Mouse (Mus musculus) hindbrain, embryonic 15.5 days (tissue): ENCODE results near the gene Zdhhc12. TPM values are rescaled to one million over a fixed set of nuclear protein-coding genes. Genes with fewer than 3 reads are reported as not detected.
A peak's percentile ranks its signal among the peaks of the same experiment; 100 is the strongest.

Experiments
- ATAC-seq: fragments of 200-750 bp; cut with Nextera tagmentation; 2 replicates; pipeline ENCODE4 v1.8.0; 2017; ENCODE audit warnings: low read depth, moderate number of reproducible peaks, moderate TSS enrichment; ENCODE audit not compliant: low FRiP score
- H3K27ac ChIP-seq: fragments of 300-500 bp; sonication (generic); replicated peaks from 2 replicates; pipeline ENCODE4 v1.5.1; 2015; ENCODE audit warnings: mild to moderate bottlenecking, inconsistent platforms
- H3K27me3 ChIP-seq: fragments of 300-500 bp; sonication (generic); 2 replicates; pipeline ENCODE4 v1.6.1; 2015; ENCODE audit warnings: control low read depth, inconsistent platforms
- H3K36me3 ChIP-seq: fragments of 300-500 bp; sonication (generic); 2 replicates; pipeline ENCODE4 v1.6.1; 2015; ENCODE audit warnings: control low read depth, inconsistent platforms
- H3K4me1 ChIP-seq: fragments of 300-500 bp; sonication (generic); replicated peaks from 2 replicates; pipeline ENCODE4 v1.6.1; 2015; ENCODE audit warnings: control low read depth, inconsistent platforms
- H3K4me2 ChIP-seq: fragments of 300-500 bp; sonication (generic); 2 replicates; pipeline ENCODE4 v1.6.1; 2015; ENCODE audit warnings: moderate library complexity, mild to moderate bottlenecking, inconsistent platforms
- H3K4me3 ChIP-seq: fragments of 300-500 bp; sonication (generic); 2 replicates; pipeline ENCODE4 v1.5.1; 2015; ENCODE audit warnings: mild to moderate bottlenecking, inconsistent platforms
- H3K9ac ChIP-seq: fragments of 300-500 bp; sonication (generic); 2 replicates; pipeline ENCODE4 v1.6.1; 2015; ENCODE audit warnings: inconsistent platforms
- H3K9me3 ChIP-seq: fragments of 300-500 bp; sonication (generic); 2 replicates; pipeline ENCODE4 v1.6.1; 2016; ENCODE audit warnings: control low read depth, inconsistent platforms
- WGBS: fragments of 180-500 bp; shearing (Covaris S2); methylation state at CpG from one replicate; pipeline ENCODE4 v1.1.7; 2015; 5-methylcytosine and 5-hydroxymethylcytosine counted together
- polyA plus RNA-seq: library from polyadenylated mRNA; unstranded; fragments of >200 nt; fragmentation: Nextera tagmentation; extraction: Ambion mirVana; gene quantifications from 2 replicates; pipeline ENCODE4 v1.2.1, GENCODE M21; 2015

Zdhhc12 gene
- polyA plus RNA-seq, 1 experiment from 2014 or later, result 27.7 TPM

DNA sequence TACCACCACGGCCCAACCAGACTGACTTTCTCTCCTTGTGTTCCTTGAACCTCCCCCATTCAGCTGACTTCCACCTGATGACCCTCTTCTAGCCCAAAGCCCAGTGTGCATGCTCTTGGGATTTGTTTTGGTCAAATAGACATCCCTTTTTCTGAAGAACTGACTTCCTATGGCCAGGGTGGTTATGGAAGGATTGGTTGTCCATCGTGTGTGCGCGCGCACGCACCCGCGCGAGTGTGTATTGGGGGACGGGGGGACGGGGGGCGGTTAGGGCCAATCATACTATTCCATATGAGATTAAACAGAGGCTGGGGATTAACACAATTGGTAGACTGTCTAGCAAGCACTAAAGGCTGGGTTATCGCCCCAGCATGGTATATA, 750 bp upstream of the Zdhhc12 start:
- Histone ChIP-seq H3K4me3 (peak overlapping the region; percentile 50), H3K27ac (peak overlapping the region; percentile 54), H3K9ac (peak overlapping the region; percentile 41), H3K4me1 (peaks cover 23% of the 10 kb centered on the region), H3K36me3 (peaks cover 14% of the 10 kb centered on the region; the same call in 1 of the 2 replicates), H3K9me3 (no peaks in the 10 kb centered on the region), H3K27me3 (no peaks in the 10 kb centered on the region), H3K4me2 (peak overlapping the region; percentile 88)
- WGBS, result 3% methylated on average over 13 of the region's 13 CpGs
- ATAC-seq, result no peak

DNA sequence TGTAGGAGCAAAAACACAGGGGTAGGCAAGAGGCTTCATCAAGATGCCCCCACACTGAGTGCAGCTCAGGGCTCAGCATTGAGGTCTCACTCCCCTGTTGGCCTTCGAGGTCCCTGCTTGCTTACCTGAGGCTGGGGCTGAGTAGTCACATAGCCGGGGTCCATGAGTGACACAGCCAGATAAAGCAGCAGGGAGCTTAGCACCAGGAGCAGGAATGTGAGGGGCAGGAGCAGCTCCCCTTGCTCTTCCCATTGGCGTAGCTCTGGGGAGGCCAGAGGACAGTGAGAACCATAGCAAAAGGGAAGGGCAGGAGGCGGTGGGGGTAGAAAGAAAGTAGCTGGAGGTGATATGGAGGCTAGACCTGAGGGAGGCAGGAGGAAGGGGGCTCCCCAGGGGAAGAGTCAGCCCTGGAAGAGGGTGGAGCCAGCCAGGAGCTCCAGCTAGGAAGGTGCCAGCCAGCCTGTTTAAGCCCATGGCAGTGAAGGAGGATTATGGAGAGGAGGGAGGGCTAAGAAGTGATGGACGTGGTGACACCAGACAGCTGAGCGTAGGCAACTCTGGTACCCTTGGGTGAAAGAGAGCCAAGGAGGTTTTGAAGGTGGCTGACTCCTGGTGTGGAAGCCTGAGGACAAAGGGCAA, 1.0 kb downstream of the Zdhhc12 start:
- no peaks in the 10 kb centered on the region; the same call in 1 of the 2 replicates for H3K36me3 ChIP-seq
- H3K27me3 ChIP-seq, result no peaks in the 10 kb centered on the region
- no peaks in the 10 kb centered on the region for H3K9me3 ChIP-seq
- H3K4me3 ChIP-seq, result peak overlapping the region; percentile 50
- 60% methylated on average over 6 of the region's 6 CpGs for WGBS
- H3K9ac ChIP-seq, result no peak overlapping the region
- H3K27ac ChIP-seq, result no peak overlapping the region
- H3K4me1 ChIP-seq, result peaks cover 23% of the 10 kb centered on the region
- peak overlapping the region; percentile 88 for H3K4me2 ChIP-seq
- ATAC-seq, result no peak

DNA sequence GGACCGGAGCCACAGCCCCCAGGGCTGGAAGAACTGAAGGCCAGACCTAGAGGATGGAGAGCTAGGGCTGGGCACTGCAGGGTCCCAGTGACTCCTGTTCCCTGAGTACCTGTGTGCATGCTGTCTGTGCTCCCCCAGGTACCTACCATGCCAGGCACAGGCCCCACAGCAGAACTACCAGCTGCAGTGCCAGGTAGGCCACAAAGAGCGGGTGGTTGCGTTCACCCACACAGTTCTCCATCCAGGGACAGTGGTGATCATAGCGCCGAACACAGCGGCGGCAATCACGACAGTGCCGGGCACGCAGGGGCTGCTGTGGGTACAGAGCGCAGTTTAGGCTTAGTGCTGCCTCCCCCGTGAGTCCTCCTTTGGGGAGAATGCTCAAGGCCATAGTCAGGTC, 1.9 kb downstream of the Zdhhc12 start:
- Histone ChIP-seq H3K36me3 (no peaks in the 10 kb centered on the region), H3K4me2 (no peak overlapping the region), H3K27me3 (no peaks in the 10 kb centered on the region), H3K4me3 (no peak overlapping the region), H3K4me1 (peaks cover 23% of the 10 kb centered on the region), H3K27ac (no peak overlapping the region), H3K9ac (no peak overlapping the region), H3K9me3 (no peaks in the 10 kb centered on the region)
- no peak for ATAC-seq
- 97% methylated on average over 12 of the region's 12 CpGs for WGBS

DNA sequence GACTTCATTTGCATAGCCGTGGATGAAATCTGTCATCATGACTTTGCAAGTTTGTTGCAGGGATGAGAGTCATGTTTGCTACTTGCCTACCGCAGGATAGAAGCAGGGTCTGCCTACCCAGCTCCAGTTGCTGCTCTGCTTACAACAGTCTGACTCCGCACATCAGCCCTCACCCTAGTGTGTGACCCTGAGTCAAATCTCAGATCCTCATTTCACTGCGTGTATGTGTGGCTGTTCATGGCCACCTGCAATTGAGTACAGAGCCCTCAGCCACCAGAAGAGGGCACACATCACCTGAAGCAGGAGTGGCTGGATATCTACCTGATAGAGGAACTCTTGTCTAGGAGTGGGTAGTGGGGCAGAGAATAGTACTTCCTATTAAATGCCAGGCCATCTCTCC, 6.1 kb downstream of the Zdhhc12 start:
- no peak for ATAC-seq
- H3K9ac ChIP-seq, result no peak overlapping the region
- H3K27ac ChIP-seq, result no peak overlapping the region
- no peak overlapping the region for H3K4me3 ChIP-seq
- H3K4me1 ChIP-seq, result peaks cover 5% of the 10 kb centered on the region; the same call in 1 of the 2 replicates
- no peaks in the 10 kb centered on the region for H3K27me3 ChIP-seq
- 90% methylated on average over 4 of the region's 4 CpGs for WGBS
- H3K9me3 ChIP-seq, result no peaks in the 10 kb centered on the region
- no peak overlapping the region for H3K4me2 ChIP-seq
- H3K36me3 ChIP-seq, result no peaks in the 10 kb centered on the region

DNA sequence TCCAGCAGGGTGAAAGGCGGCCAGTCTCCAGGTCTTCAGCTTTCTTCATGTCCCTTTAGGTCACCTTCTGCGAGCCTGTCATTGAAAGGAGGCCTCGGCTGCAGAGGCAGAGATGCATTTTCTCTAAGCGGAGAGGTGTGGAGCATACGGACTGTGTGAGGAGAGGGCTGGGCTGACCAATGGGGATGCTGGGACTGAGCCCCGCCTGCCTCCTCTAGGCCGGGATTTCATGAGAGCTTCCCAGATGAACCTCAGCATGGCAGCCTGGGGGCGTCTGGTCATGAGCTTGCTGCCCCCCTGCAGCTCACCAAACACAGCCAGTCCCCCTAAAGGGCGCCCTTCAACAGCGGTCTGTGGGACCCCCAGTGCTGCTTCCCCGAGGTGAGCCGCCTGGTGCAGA, 8.8 kb downstream of the Zdhhc12 start:
- H3K36me3 ChIP-seq, result no peaks in the 10 kb centered on the region
- peak overlapping the region; percentile 47 for H3K4me2 ChIP-seq
- peak overlapping the region; percentile 19 for H3K4me3 ChIP-seq
- no peaks in the 10 kb centered on the region for H3K9me3 ChIP-seq
- H3K27me3 ChIP-seq, result no peaks in the 10 kb centered on the region
- peaks cover 5% of the 10 kb centered on the region; the same call in 1 of the 2 replicates for H3K4me1 ChIP-seq
- H3K9ac ChIP-seq, result 0 out of 2 replicates have a peak overlapping the region, but pooled peaks have one; percentile 18
- no peak overlapping the region for H3K27ac ChIP-seq
- 16% methylated on average over 12 of the region's 12 CpGs for WGBS
- ATAC-seq, result peak; percentile 68; the same call in 1 of the 2 replicates

DNA sequence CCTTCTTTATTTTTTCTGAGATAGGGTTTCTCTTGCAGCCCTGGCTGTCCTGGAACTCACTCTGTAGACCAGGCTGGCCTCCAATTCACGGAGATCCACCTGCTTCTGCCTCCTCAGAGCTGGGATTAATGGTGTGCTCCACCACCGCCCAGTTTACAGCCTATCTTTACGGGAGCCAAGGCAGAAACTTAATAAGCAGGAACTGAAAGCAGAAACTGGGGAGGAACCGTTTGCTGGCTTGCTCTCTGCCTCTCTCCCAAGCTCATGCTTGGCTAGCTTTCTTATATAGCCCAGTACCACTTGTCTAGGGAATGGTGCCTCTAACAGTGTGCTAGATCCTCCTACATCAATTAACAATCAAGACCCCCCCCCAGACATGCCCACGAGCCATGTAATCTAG, 9.3 kb downstream of the Zdhhc12 start:
- Histone ChIP-seq H3K4me2 (peak overlapping the region; percentile 47), H3K36me3 (no peaks in the 10 kb centered on the region), H3K4me1 (peaks cover 5% of the 10 kb centered on the region; the same call in 1 of the 2 replicates), H3K9ac (no peak overlapping the region), H3K27ac (no peak overlapping the region), H3K9me3 (no peaks in the 10 kb centered on the region), H3K27me3 (no peaks in the 10 kb centered on the region), H3K4me3 (no peak overlapping the region)
- 46% methylated on average over 5 of the region's 5 CpGs for WGBS
- no peak for ATAC-seq

DNA sequence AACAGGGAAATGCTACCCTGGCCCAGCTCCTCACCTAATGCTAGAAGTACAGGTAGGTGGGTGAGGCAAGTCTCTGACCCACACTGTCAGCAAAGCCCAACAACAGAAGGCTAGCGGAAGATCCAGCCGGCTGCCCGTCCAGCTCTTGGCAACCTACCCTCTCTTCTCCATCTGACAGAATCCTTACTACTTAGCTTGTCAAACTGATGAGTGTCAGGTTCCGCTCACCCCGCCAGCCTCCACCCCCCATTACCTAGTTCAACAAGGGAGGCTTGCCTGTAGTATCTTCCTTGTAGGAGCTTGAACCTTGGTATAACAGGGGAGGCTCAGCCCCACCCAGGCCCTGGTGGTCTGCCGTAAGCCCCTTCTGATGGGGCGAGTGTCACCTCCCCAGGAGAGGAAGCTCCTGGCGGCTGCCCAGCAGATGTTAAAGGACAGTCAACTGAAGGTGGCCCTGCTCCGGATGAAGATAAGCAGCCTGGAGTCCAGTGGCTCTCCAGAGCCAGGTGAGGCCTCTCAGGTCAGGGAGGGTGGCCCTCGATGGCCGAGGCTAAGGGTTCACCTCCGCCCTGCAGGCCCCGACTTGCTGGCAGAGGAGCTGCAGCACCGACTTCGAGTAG, 13.2 kb downstream of the Zdhhc12 start:
- Histone ChIP-seq H3K4me2 (no peak overlapping the region), H3K4me3 (no peak overlapping the region), H3K9ac (no peak overlapping the region), H3K36me3 (no peaks in the 10 kb centered on the region), H3K27me3 (no peaks in the 10 kb centered on the region), H3K4me1 (peaks cover 20% of the 10 kb centered on the region), H3K27ac (no peak overlapping the region), H3K9me3 (no peaks in the 10 kb centered on the region)
- WGBS, result 91% methylated on average over 15 of the region's 15 CpGs
- no peak for ATAC-seq

DNA sequence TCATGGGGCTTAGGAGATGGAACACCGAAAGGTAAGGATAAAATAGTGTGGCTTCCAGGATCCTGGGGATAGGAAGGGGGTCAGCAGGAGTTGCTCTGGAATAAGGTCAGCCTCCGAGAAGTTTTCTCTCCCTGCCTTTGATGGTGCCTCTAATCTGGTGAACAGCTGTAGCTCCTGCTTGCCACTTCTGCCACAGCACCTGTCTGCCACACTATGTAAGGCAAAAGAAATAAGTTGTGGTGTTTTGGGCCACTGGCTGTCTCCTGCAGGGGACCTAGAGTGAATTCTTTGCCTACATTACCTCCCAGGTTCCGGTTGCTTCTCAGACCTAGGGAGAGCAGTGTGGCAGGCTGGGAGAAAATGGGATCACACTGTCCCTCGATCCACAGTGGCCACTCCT, 14.7 kb downstream of the Zdhhc12 start:
- no peaks in the 10 kb centered on the region for H3K9me3 ChIP-seq
- WGBS, result 75% methylated on average over 4 of the region's 4 CpGs
- no peak overlapping the region for H3K9ac ChIP-seq
- peaks cover 15% of the 10 kb centered on the region for H3K4me1 ChIP-seq
- ATAC-seq, result no peak
- H3K36me3 ChIP-seq, result no peaks in the 10 kb centered on the region
- no peak overlapping the region for H3K27ac ChIP-seq
- no peak overlapping the region for H3K4me3 ChIP-seq
- H3K4me2 ChIP-seq, result no peak overlapping the region
- no peaks in the 10 kb centered on the region for H3K27me3 ChIP-seq

DNA sequence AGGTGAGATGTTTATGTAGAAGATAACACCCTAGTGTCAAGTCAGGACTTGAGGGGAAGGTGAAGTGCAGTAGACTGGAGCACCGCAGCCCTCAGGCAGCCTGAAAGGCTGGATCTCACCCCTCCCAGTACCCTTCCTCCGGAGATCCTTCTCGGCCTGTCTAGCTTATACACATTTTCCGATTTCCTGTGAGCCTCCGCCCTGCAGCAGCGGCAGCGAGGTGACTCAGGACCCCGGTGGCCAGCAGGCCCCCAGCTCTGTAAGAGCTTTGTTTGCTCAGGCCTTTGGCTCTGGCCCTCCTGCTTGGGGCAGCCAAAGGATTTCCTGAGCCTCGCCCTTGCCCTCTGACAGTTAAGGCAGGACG, 15.1 kb downstream of the Zdhhc12 start:
- 29% methylated on average over 10 of the region's 10 CpGs for WGBS
- no peak overlapping the region for H3K27ac ChIP-seq
- peaks cover 15% of the 10 kb centered on the region for H3K4me1 ChIP-seq
- peak overlapping the region; percentile 76; the same call in 1 of the 2 replicates for H3K4me2 ChIP-seq
- no peaks in the 10 kb centered on the region for H3K9me3 ChIP-seq
- ATAC-seq, result 0 out of 2 replicates have a peak, but pooled peaks have one; percentile 4
- no peaks in the 10 kb centered on the region for H3K27me3 ChIP-seq
- H3K9ac ChIP-seq, result no peak overlapping the region
- no peak overlapping the region for H3K4me3 ChIP-seq
- H3K36me3 ChIP-seq, result 0 out of 2 replicates have a peak, but pooled peaks cover 2% of the 10 kb centered on the region

DNA sequence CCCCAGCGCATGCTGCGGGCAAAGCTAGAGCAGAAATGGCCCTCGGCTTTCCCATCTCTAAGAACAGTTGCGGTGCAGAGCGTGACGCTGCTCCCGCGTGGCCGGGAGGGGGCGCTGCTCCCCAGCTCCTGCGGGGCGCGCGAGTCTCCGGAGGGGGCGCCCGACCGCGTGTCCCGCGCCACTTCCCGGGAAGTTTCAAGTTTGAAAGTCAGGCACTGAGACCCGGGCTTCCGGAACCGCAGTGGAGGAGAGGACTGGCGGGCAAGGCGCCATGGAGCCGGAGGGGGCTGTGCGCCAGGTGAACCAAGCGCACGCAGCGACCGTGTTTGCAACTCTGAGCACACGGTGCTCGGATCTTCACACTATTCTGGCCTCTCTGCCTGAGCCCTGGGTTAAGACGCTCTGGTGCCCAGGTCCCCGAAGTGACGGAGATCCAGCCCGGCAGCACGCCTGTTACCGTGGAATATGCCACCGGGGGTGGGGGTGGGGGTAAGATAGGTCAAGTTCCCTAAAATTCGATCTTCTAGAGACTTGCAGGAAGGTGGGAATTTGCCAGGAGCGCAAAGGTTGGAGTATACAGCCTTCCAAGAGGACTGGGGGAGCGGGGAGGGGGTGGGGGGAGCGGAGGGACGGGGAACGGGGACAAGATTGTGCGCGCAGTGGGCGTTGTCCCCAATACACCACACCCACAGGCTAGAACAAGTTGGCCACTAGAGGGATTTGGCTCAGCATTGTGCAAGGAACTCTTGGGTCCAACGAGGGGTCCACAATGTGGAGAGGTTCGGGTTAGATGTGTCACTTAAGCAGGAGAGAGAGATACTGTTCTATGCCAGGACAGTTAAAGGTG, 15.7 kb downstream of the Zdhhc12 start, which contains the start of gene Pkn3:
TSS of gene Pkn3 (plus strand) at position 183 of the 847 bp plus-strand sequence.
- WGBS, result under 1% methylated on average over 53 of the region's 53 CpGs

DNA sequence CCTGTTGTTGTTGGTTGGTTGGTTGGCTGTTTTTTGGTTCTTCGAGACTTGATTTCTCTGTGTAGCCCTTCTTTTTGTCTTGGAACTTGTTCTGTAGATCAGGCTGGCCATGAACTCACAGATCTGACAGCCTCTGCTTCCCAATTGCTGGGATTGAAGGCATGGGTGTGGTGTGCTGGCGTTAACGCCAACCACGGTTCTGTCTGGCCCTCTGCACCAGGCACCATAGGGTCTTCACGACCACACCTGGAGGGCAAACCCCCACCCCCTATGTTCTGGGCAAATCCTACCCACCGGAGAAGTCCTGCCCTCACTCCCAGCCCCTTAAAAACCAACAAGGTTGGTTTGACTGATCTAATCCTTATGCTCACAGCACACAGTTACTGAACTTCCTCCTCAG, 16.5 kb downstream of the Zdhhc12 start:
- Histone ChIP-seq H3K27me3 (no peaks in the 10 kb centered on the region), H3K9me3 (no peaks in the 10 kb centered on the region), H3K4me2 (peak overlapping the region; percentile 76), H3K4me3 (peak overlapping the region; percentile 37; the same call in 1 of the 2 replicates), H3K27ac (no peak overlapping the region), H3K4me1 (peaks cover 15% of the 10 kb centered on the region), H3K36me3 (peaks cover 13% of the 10 kb centered on the region), H3K9ac (no peak overlapping the region)
- 66% methylated on average over 6 of the region's 6 CpGs for WGBS
- ATAC-seq, result 0 out of 2 replicates have a peak, but pooled peaks have one; percentile 11

More for the DNA sequence above, 15.7 kb downstream of the Zdhhc12 start, which contains the start of gene Pkn3:
- Histone ChIP-seq H3K36me3 (peaks cover 8% of the 10 kb centered on the region), H3K9me3 (no peaks in the 10 kb centered on the region), H3K4me1 (peaks cover 15% of the 10 kb centered on the region), H3K27ac (no peak within 1 kb of the TSS), H3K4me3 (peak within 1 kb of the TSS; percentile 37), H3K27me3 (no peaks in the 10 kb centered on the region), H3K9ac (0 out of 2 replicates have a peak within 1 kb of the TSS, but pooled peaks have one; percentile 5), H3K4me2 (peak within 1 kb of the TSS; percentile 76)
- ATAC-seq, result peak; percentile 75

DNA sequence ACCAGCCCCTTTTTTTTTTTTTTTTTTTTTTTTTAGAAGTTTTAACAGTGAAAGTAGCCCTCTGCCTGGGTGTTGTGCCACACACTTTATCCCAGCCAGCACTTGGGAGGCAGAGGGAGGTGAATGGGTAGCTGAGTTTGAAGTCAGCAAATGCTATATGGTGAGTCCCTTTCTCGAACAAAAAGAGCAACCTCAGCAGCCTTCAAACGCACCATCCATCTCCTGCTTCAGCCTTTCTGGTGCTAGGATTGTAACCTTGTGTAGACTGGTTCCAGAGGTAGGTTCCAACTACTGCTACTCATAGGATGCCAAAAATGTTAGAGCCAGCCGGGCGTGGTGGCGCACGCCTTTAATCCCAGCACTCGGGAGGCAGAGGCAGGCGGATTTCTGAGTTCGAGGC, 17.0 kb downstream of the Zdhhc12 start:
- H3K9ac ChIP-seq, result no peak overlapping the region
- H3K27me3 ChIP-seq, result no peaks in the 10 kb centered on the region
- H3K27ac ChIP-seq, result no peak overlapping the region
- no peaks in the 10 kb centered on the region for H3K9me3 ChIP-seq
- H3K4me3 ChIP-seq, result no peak overlapping the region
- ATAC-seq, result no peak
- peaks cover 13% of the 10 kb centered on the region for H3K36me3 ChIP-seq
- no peak overlapping the region for H3K4me2 ChIP-seq
- peaks cover 15% of the 10 kb centered on the region for H3K4me1 ChIP-seq
- 95% methylated on average over 9 of the region's 9 CpGs for WGBS
